Mouse (Mus musculus) lung, adult 2 months (tissue): ENCODE data around the gene Esp34. TPM values are rescaled to one million over a fixed set of nuclear protein-coding genes. Genes with fewer than 3 reads are reported as not detected.

Source experiments
- DNase-seq: peaks from one replicate; pipeline ENCODE4 v3.0.0; 2022
- H3K4me1 ChIP-seq: fragments of 200-500 bp; 2 replicates; pipeline ENCODE4 v1.6.1; 2011; ENCODE audit warnings: low read length; ENCODE audit not compliant: control insufficient read depth, insufficient read depth
- H3K4me3 ChIP-seq: fragments of 200-500 bp; replicated peaks from 2 replicates; pipeline ENCODE3; 2011; ENCODE audit warnings: low read depth, mild to moderate bottlenecking, control low read depth, low read length; ENCODE audit errors: extremely low read depth
- CTCF ChIP-seq: fragments of 200-500 bp; IDR thresholded peaks from 2 replicates; pipeline ENCODE4 v1.5.1; 2011; ENCODE audit warnings: mild to moderate bottlenecking, low read length, control low read depth; ENCODE audit not compliant: insufficient read depth
- POLR2A ChIP-seq: fragments of 200-500 bp; IDR thresholded peaks from 2 replicates; pipeline ENCODE4 v1.6.1; 2011; ENCODE audit warnings: low read depth, mild to moderate bottlenecking, control low read depth, low read length, borderline replicate concordance; ENCODE audit errors: extremely low read depth
- WGBS: fragments of 180-500 bp; shearing (Covaris S2); methylation state at CpG from one replicate; pipeline ENCODE4 v1.1.7; 2018; 5-methylcytosine and 5-hydroxymethylcytosine counted together
- polyA plus RNA-seq: library from polyadenylated mRNA; depleted of rRNA; stranded (reverse); fragments of >200 nt; gene quantifications from 2 replicates; pipeline ENCODE4 v1.2.3, GENCODE M21; 2012; rRNA removed

Esp34 gene
- polyA plus RNA-seq: not detected in 2 replicates

GRCm38 (mm10) chr17:38553892-38554291 lies at the start of gene Esp34:
Esp34 (plus strand) TSS chr17:38554192.
- WGBS: 74% methylated on average over 1 of the region's 1 CpGs
- DNase-seq: no peak
- no peak for TF ChIP-seq CTCF
- TF ChIP-seq POLR2A: no peak

GRCm38 (mm10) chr17:38562527-38562926 lies 8.5 kb downstream of the Esp34 start:
- WGBS: 65% methylated on average over 5 of the region's 5 CpGs
- no peak overlapping the region for H3K4me3 ChIP-seq
- H3K4me1 ChIP-seq: no peaks in the 10 kb centered on the region
- no peak for TF ChIP-seq POLR2A
- no peak for TF ChIP-seq CTCF
- DNase-seq: no peak

More at GRCm38 (mm10) chr17:38553892-38554291, at the start of gene Esp34:
- Histone ChIP-seq H3K4me1 (no peaks in the 10 kb centered on the region), H3K4me3 (no peak within 1 kb of the TSS)

Other genes with a start within 250 kb of the Esp34 start
- not detected in 2 replicates for gene Olfr137, start 246.6 kb upstream of the Esp34 start, polyA plus RNA-seq
- gene Olfr136, start 224.4 kb upstream of the Esp34 start, polyA plus RNA-seq: not detected in 2 replicates
- gene Esp36, start 134.0 kb upstream of the Esp34 start, polyA plus RNA-seq: not detected in 2 replicates
- gene Esp31, start 85.3 kb downstream of the Esp34 start, polyA plus RNA-seq: not detected in 2 replicates